Mouse (Mus musculus): Measurements from ENCODE around the gene Rapgef4.

- TF ChIP-seq POLR2A (IDR thresholded peaks at IDR 0.05; ENCODE audit: extremely low read depth, insufficient read depth, low read length) = no peak
- TF ChIP-seq CTCF (IDR thresholded peaks at IDR 0.05; ENCODE audit: low read depth, low read length) = no peak
Observed at GRCm38 (mm10) chr2:72037357-72037756, 56.3 kb downstream of the Rapgef4 start.

All from liver, adult 2 months (tissue).